Mouse (Mus musculus) embryo, embryonic 10 days (tissue): Measurements from ENCODE around the gene 1700014D04Rik.
"Not testable (repeated sequence)": the region's sequence is repeated elsewhere in the genome, so short reads cannot be mapped to it uniquely, and the experiment has no call there.

Experiments used
- DNase-seq: peaks from one replicate; pipeline ENCODE4 v3.0.0-alpha.2; 2015; ENCODE audit warnings: low spot score

The 1700014D04Rik gene

GRCm38 (mm10) chr13:59735190-59735589 lies 11.4 kb downstream of the 1700014D04Rik start:
- peak; percentile 55 for DNase-seq

DNA sequence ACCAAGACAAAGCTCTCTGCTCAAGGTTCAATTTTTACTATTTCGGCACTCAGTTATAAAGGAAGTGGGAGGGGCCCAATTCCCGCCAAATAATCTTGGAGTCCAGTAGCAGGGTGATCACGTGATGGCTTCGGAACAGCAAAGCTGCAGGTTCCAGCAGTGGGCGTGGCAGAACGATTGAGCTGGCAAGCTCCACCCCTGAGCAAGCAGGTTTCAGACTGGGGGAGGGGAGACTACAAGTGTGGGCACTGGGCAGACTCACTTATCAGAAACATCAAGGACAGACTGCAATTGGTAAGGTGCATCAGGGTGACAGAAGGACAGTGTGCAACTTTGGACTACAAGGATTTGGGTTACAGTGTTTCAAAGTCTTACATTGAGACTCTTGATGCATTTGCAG lies 12.2 kb downstream of the 1700014D04Rik start:
- DNase-seq: not testable (repeated sequence)

GRCm38 (mm10) chr13:59733936-59734335 lies 12.6 kb downstream of the 1700014D04Rik start:
- no peak for DNase-seq

DNA sequence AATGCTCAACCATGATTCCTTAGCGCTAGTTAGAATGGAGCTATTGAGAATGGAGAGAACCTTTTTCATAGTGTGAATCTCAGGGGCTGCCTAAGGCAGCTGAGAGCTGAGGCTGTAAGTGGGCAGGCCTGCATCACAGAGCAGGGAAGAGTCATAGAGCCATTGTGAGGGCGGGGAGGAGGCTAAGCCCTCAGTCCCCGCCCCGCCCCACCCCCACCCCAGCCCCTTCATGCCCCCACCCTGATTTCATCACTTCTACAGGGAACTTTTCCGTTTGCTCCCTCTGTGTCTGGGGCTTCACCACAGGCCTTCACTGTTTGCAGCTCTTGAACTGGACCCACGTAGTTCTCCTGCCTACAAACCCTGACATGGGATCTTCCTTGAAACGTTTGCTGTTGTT lies 14.9 kb downstream of the 1700014D04Rik start, which contains the start of gene Spata31d1d:
Spata31d1d (minus strand) TSS at position 101 of the 400 bp plus-strand sequence.
- no peak for DNase-seq

- peak; percentile 93 for DNase-seq
Observed at GRCm38 (mm10) chr13:59728378-59729093, 18.0 kb downstream of the 1700014D04Rik start.

DNA sequence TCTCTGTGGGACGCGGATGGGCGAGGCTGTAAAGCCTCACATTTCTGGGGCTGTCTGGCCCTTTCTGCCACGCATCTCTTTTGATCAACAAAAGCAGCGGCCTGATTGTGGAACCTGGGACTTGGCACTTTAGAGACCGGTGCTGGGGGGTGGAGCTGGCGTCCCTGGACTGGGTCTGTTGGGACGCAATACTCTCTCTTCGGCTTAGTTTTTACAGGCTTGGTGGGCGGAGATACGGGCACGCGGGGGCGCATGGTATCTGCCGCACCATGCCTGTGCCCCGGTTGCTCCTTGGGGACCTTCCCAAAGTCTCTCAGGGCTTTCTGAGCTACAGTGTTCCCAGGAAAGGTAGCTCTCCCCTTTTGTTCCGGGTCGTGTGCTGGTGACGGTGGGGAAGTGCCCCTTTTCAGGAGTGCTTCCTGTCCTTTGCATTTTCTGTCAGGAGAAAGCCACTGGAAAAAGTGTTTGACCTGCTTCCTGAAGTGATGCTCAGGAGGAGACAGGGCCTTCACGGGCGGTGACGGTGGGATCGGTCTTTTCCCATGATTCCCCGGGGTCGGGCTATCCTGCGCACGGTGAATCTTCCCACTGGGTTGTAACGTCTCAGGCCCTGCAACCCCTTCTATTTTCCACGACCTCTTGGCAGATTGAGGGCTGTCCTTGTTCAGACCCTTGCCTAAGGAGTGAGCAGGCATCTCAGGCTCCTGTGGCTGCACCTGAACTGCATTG lies 20.2 kb downstream of the 1700014D04Rik start:
- no peak for DNase-seq

- DNase-seq: not testable (repeated sequence)
Observed at GRCm38 (mm10) chr13:59722089-59722488, 24.5 kb downstream of the 1700014D04Rik start.

DNA sequence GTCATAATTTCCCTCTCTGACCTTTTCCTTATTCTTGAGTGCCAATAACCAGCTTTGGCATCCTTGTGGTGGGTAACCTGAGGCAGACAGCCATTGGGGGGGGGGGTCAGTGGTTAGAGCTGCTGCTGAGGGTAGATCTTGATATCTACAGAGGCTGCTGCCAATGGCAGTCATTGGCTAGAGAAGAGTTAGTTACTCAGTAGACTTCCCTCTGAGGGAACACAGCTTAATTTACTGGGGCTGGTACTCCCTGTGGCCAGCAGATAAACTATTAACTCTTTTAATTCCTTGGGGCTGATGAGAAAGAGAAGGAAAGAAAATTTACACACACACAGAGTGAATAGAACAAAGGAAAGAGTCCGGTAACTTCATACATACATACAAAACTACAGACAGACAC lies 27.1 kb downstream of the 1700014D04Rik start:
- no peak for DNase-seq

DNA sequence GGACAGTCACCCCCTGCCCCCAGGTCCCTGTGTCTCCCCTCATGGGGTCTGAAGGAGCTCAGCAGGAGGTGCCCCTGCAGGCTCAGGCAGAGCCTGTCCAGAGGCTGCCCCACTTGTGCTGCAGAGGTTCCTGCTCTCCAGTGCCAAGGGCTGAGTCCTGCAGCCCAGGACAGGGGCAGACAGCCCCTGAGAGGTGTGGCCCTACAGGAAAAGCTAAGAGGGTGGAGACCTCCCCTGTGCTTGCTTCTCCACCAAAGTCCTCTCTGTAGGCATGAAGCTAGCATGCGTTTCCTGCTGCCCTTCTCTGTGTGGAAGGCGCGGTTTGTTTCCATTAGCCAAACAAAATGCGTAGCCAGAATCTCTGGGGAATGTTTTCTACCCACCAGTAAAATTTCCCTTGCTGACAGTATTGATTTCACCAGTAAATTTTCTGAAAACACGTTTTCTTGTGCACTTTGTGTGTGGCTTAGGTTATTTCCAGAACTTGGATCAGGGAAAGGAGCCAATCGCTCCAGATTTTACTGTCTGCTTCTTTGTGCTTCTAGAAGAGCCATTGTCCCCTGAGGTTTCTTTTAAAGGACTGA lies 27.6 kb downstream of the 1700014D04Rik start:
- not testable (repeated sequence) for DNase-seq

DNA sequence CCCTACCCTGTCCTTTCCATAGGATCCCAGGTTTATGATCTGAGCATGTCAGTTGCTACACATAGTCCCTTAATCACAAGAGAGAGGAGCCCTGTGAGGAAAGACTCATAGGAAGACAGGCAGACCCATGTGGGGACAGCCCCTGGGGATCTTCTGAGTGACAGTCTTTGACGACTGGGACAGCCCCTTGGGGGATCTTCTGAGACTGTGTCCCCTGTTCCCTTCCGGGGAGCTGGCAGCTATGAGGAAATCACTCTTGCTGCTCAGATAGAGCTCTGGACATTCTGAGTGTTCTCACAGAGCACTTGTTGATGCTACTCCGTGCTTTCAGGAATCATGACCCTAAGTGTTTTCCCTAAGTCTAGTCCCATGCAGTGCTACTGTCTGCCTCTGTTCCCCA lies 32.8 kb downstream of the 1700014D04Rik start:
- DNase-seq: no peak

- DNase-seq: not testable (repeated sequence)
Observed at GRCm38 (mm10) chr13:59711984-59712383, 34.6 kb downstream of the 1700014D04Rik start, which contains the start of gene Spata31d1b. Gene Spata31d1b, plus strand, starts transcription at chr13:59712284.

- DNase-seq: no peak
Observed at GRCm38 (mm10) chr13:59710230-59710629, 36.3 kb downstream of the 1700014D04Rik start, which contains the start of gene Spata31d1a. Gene Spata31d1a, minus strand, starts transcription at chr13:59710330.

DNA sequence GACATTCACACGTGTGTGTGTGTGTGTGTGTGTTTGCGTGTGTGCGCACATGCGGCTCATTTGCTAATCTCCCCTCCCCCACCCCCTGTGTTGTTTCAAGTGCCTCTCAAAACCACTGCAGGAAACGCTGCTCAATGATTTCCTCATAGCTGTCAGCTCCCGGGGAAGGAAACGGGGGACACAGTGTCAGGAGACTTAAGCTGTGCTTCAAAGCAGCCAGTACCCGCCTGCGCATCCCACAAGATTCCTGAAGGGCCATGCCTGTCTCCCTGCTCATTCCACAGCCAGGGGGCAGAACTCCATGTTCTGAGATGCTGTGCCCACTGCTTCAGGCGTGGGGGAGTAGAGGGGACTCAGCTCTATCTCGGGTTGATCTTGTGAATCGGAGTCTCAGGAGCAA lies 42.0 kb downstream of the 1700014D04Rik start:
- DNase-seq: peak; percentile 50

DNA sequence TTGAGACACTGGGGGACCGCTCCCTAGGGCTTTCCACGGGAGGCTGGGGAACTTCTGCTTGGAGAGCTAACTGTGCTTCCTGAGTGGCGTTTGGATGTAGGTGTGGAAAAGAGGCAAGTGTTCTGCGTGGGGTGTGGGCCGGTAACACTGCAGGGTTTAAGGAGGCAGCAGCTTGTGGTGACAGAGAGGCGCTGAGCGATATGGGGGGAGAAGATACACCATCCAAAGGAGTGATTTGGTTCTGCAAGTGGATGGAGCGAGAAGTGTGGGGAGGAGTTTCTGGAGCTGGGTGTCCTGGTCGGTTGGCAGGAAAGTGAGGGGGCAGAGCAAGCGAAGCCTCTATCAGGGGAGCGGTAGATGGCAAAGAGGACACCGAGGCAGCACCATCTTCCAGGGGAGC lies 43.0 kb downstream of the 1700014D04Rik start:
- no peak for DNase-seq

- not testable (repeated sequence) for DNase-seq
Observed at GRCm38 (mm10) chr13:59700137-59700536, 46.4 kb downstream of the 1700014D04Rik start.

GRCm38 (mm10) chr13:59699131-59699530 lies 47.4 kb downstream of the 1700014D04Rik start:
- no peak for DNase-seq

DNA sequence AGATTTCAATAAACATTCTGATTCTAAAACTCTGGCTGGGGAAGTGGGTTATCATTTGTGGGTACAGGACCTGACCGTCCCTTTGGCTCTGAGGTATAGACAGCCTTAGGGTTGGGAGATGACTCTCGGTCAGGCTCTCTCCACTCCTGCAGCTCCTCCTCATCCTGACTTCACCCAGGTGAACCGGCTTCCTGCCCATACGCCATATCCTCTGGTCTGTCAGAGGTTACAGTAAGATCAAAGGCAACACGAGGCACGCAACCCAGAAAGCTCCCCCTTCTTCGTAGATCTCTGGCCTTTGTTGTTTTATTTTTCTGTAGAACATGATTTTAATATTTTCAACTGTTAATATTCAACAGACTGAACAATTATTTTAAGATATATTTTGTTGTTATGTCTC lies 50.8 kb downstream of the 1700014D04Rik start:
- no peak for DNase-seq

DNA sequence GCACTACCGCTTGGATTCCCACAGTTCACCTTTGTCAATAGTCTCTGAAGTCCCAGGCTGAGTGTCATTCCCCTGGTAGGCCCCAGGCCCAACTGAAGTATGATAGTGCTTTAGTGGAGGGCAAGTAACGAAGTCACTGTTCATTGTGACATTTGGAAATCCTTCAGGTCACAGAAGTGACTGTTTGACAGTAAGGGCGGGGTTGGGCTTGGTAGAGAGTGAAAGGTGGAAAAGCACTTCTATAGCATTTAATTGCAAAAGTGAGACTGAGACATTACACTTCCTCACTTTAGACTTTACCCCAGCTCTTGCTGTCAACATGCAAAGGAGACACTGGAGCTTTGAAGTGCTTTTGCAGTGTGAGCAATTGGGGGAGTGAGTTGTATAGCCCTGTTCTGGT lies 52.5 kb downstream of the 1700014D04Rik start, which contains the start of gene 4921517D22Rik:
4921517D22Rik (minus strand) TSS at position 101 of the 400 bp plus-strand sequence.
- DNase-seq: no peak

DNA sequence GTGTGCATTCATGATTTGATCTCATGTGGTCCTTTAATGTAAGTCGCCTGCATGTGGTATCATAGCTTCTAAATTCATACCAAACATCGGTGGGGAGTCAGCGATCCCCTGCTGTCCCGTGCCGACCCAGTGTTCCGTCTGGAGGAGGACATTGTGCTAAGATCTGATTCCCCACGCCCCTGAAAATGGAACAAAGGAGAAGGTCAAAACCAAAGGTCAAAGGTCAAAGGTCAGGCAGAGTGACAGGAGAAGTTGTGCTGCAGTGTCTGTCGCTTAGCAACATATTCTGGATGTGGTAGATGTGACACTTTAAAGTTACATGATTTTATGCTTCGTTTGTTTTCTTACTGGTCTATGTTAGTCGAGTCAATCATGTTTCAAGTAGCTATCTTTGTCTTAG lies 55.1 kb downstream of the 1700014D04Rik start:
- peak; percentile 88 for DNase-seq
